ENCODE assay signal across 28 mouse cellular contexts in genomic region chr14:55524062-55524461, GRCm38 (mm10). TPM values are rescaled to one million over a fixed set of nuclear protein-coding genes. Genes with fewer than 3 reads are reported as not detected.
A peak's percentile ranks its signal among the peaks of the same experiment; 100 is the strongest.
DNase-seq lines count a peak whose midpoint lies in the region; TF ChIP-seq lines count a peak whose summit lies in the region.
"Had no signal": no experiment of that assay in that cellular context is flagged by ENCODE, and none has a peak within 500 bp of the region (broad histone marks: within the 10 kb centered on the region; RNA-seq: fewer than 3 reads in every experiment).

No protein-coding gene starts in this region.

- no peak for TF ChIP-seq RAD21 in MEL (IDR thresholded peaks at IDR 0.05; ENCODE audit: low read depth, low read length)

- H3K36me3 ChIP-seq in MEL (ENCODE audit: control insufficient read depth in 1 of 2, insufficient read depth in 2 of 2, low read length in 2 of 2): no peaks in the 10 kb centered on the region
- H3K36me3 ChIP-seq: embryonic facial prominence, embryonic 13.5 days; embryonic facial prominence, embryonic 15.5 days; forebrain, embryonic 10.5 days; forebrain, embryonic 12.5 days; G1E had no signal

- no peak overlapping the region for H3K4me3 ChIP-seq in MEL (ENCODE audit: control insufficient read depth in 1 of 2, insufficient read depth in 1 of 2, low read depth in 2 of 2, low read length in 2 of 2)
- H3K4me3 ChIP-seq in left cerebral cortex, adult 2 months: no peak overlapping the region
- H3K4me3 ChIP-seq: embryonic facial prominence, embryonic 13.5 days; embryonic facial prominence, embryonic 15.5 days; erythroblast, embryonic 14.5 days; forebrain, embryonic 10.5 days; forebrain, embryonic 12.5 days had no signal

- H3K27me3 ChIP-seq in MEL (ENCODE audit: control insufficient read depth in 1 of 2, insufficient read depth in 2 of 2, low read length in 2 of 2): peaks cover 12 to 17% of the 10 kb centered on the region in 2 experiments

- H3K4me1 ChIP-seq in MEL (ENCODE audit: control insufficient read depth in 1 of 2, insufficient read depth in 2 of 2, low read length in 2 of 2): no peaks in the 10 kb centered on the region

- TF ChIP-seq EP300 in MEL (IDR thresholded peaks at IDR 0.05; ENCODE audit: low read depth in 1 of 2, low read length in 2 of 2): no peak

- intact Hi-C loops in left cerebral cortex, adult 2 months (cut with DNase I): no loop called here

- no peaks in the 10 kb centered on the region for H3K79me2 ChIP-seq in MEL (ENCODE audit: control insufficient read depth, insufficient read depth, low read length, poor library complexity)

- H3K9me3 ChIP-seq in MEL (replicated peaks; ENCODE audit: insufficient read depth, low read length): no peaks in the 10 kb centered on the region
- H3K9me3 ChIP-seq: embryonic facial prominence, embryonic 13.5 days; embryonic facial prominence, embryonic 15.5 days; forebrain, embryonic 10.5 days; forebrain, embryonic 12.5 days; G1E had no signal

- no peak for TF ChIP-seq POLR2A in MEL (IDR thresholded peaks at IDR 0.05; ENCODE audit: control insufficient read depth in 1 of 2, insufficient read depth in 1 of 2, low read depth in 1 of 2, low read length in 2 of 2, poor library complexity in 1 of 2)

- H3K27ac ChIP-seq in MEL (ENCODE audit: control insufficient read depth, low read depth, low read length): no peak overlapping the region
- no peak overlapping the region for H3K27ac ChIP-seq in left cerebral cortex, adult 2 months
- H3K27ac ChIP-seq: embryonic facial prominence, embryonic 13.5 days; embryonic facial prominence, embryonic 15.5 days; forebrain, embryonic 10.5 days; forebrain, embryonic 12.5 days had no signal

- DNase-seq in retina, adult 2 months (ENCODE audit: low read depth, low spot score): peak; percentile 71
- DNase-seq in retina, embryonic 14.5 days (ENCODE audit: low spot score): no peak
- peak; percentile 24 for DNase-seq in MEL (ENCODE audit: low read depth, low spot score)
- DNase-seq in retina, postnatal 7 days (ENCODE audit: low read depth, low spot score): peak; percentile 63
- no peak for DNase-seq in gastrocnemius, adult 8-10 months (ENCODE audit: low spot score in 2 of 2)
- DNase-seq in left cerebral cortex, adult 2 months (ENCODE audit: extremely low spot score in 1 of 2, low spot score in 2 of 2): no peak
- DNase-seq: adrenal gland, adult 2 months; adrenal gland, postnatal 10 days; adrenal gland, postnatal 25 days; cerebellum, adult 11 months; cerebellum, adult 18-20 months; cerebellum, adult 8-10 months; cerebellum, adult 9-11 months; cerebellum, postnatal 14 days; cerebellum, postnatal 36 days; embryo, embryonic 11 days had no signal

- no peak overlapping the region for H3K9ac ChIP-seq in MEL (ENCODE audit: control insufficient read depth, low read depth, low read length, poor library complexity, severe bottlenecking)
- H3K9ac ChIP-seq: embryonic facial prominence, embryonic 13.5 days; embryonic facial prominence, embryonic 15.5 days; forebrain, embryonic 12.5 days had no signal

- TF ChIP-seq CTCF in MEL (IDR thresholded peaks at IDR 0.05 in 2 of 3, conservative IDR thresholded peaks at IDR 0.05 in 1 of 3; ENCODE audit: control insufficient read depth in 1 of 3, insufficient read depth in 1 of 3, low read depth in 2 of 3, low read length in 3 of 3, poor library complexity in 1 of 3, severe bottlenecking in 1 of 3): no peak
- TF ChIP-seq CTCF in left cerebral cortex, adult 2 months (IDR thresholded peaks at IDR 0.05): no peak

TF ChIP-seq in MEL, 35 proteins besides CTCF, POLR2A, EP300 and RAD21:
- TF ChIP-seq E2F4 (IDR thresholded peaks at IDR 0.05; ENCODE audit: borderline replicate concordance, low read depth, low read length) (no peak), TCF12 (IDR thresholded peaks at IDR 0.05; ENCODE audit: low read depth, low read length) (no peak), MAX (IDR thresholded peaks at IDR 0.05; ENCODE audit: low read length) (no peak), MAFK (IDR thresholded peaks at IDR 0.05; ENCODE audit: borderline replicate concordance, low read depth, low read length) (no peak), KAT2A (conservative IDR thresholded peaks at IDR 0.05; ENCODE audit: low read depth, low read length) (no peak), MXI1 (IDR thresholded peaks at IDR 0.05; ENCODE audit: low read depth, low read length) (no peak), TBP (IDR thresholded peaks at IDR 0.05; ENCODE audit: low read depth, low read length) (no peak), MAZ (IDR thresholded peaks at IDR 0.05; ENCODE audit: low read depth, low read length) (no peak), GATA1 (IDR thresholded peaks at IDR 0.05; ENCODE audit: low read depth, low read length) (no peak), CHD2 (IDR thresholded peaks at IDR 0.05; ENCODE audit: low read length) (no peak), RCOR1 (IDR thresholded peaks at IDR 0.05; ENCODE audit: low read depth, low read length) (no peak), SIN3A (IDR thresholded peaks at IDR 0.05; ENCODE audit: low read length) (no peak), NRF1 (IDR thresholded peaks at IDR 0.05; ENCODE audit: insufficient read depth, low read depth, low read length, poor library complexity, severe bottlenecking) (no peak), ZKSCAN1 (IDR thresholded peaks at IDR 0.05; ENCODE audit: low read depth, low read length) (no peak), TAL1 (IDR thresholded peaks at IDR 0.05; ENCODE audit: low read length) (no peak), ZC3H11A (IDR thresholded peaks at IDR 0.05; ENCODE audit: low read depth, low read length) (no peak), CHD1 (IDR thresholded peaks at IDR 0.05; ENCODE audit: low read depth, low read length) (no peak), POLR2AphosphoS5 (IDR thresholded peaks at IDR 0.05; ENCODE audit: borderline replicate concordance, low read depth, low read length) (no peak), BHLHE40 (IDR thresholded peaks at IDR 0.05; ENCODE audit: borderline replicate concordance, low read depth, low read length) (no peak)

RNA-seq across cellular contexts. Expression of gene Nrl, which starts 0.7 kb away (rescaled TPM):
- total RNA-seq in MEL (2012; rRNA removed): not detected in 2 replicates
- polyA plus RNA-seq in MEL (2012; ENCODE audit: insufficient read depth in 1 of 2, insufficient read length in 2 of 2, low read depth in 1 of 2, low replicate concordance in 2 of 2, missing spikeins in 1 of 2): not detected
- total RNA-seq in gastrocnemius, adult 8-10 months (2022): not detected
- total RNA-seq in left cerebral cortex, adult 2 months (2021): under 1 TPM; 0.29 to 0.84 TPM
- total RNA-seq: adrenal gland, adult 2 months; adrenal gland, postnatal 10 days; adrenal gland, postnatal 25 days; adrenal gland, postnatal 4 days; common myeloid progenitor, adult 5-6 weeks had no signal
- polyA plus RNA-seq: adrenal gland, adult 2 months; C2C12; embryonic facial prominence, embryonic 11.5 days; embryonic facial prominence, embryonic 13.5 days; embryonic facial prominence, embryonic 15.5 days; forebrain, embryonic 10.5 days; forebrain, embryonic 12.5 days; forebrain, embryonic 14.5 days; forebrain, embryonic 16.5 days; G1E had no signal

RNA-seq across cellular contexts. Expression of gene Cpne6, which starts 13.8 kb away (rescaled TPM):
- total RNA-seq in MEL (2012; rRNA removed): not detected in 2 replicates
- polyA plus RNA-seq in MEL (2012; ENCODE audit: insufficient read depth in 1 of 2, insufficient read length in 2 of 2, low read depth in 1 of 2, low replicate concordance in 2 of 2, missing spikeins in 1 of 2): not detected
- not detected for total RNA-seq in gastrocnemius, adult 8-10 months (2022)
- 100 to 1,000 TPM; 209 to 225 TPM for total RNA-seq in left cerebral cortex, adult 2 months (2021)
- total RNA-seq: adrenal gland, adult 2 months; common myeloid progenitor, adult 5-6 weeks had no signal
- polyA plus RNA-seq: C2C12; erythroblast, embryonic 14.5 days had no signal

RNA-seq across cellular contexts. Expression of gene Pck2, which starts 16.0 kb away (rescaled TPM):
- 17.0 and 64.4 TPM in 2 replicates for total RNA-seq in MEL (2012; rRNA removed)
- 100 to 1,000 TPM in 1 of 2 experiments, 10 to 100 TPM in 1; 63.7 to 103 TPM for polyA plus RNA-seq in MEL (2012; ENCODE audit: insufficient read depth in 1 of 2, insufficient read length in 2 of 2, low read depth in 1 of 2, low replicate concordance in 2 of 2, missing spikeins in 1 of 2)
- 1 to 10 TPM; 2.0 to 3.7 (median 2.5) TPM for total RNA-seq in gastrocnemius, adult 8-10 months (2022)
- total RNA-seq in left cerebral cortex, adult 2 months (2021): 10 to 100 TPM; 31.1 to 36.0 TPM

RNA-seq across cellular contexts. Expression of gene Carmil3, which starts 33.6 kb away (rescaled TPM):
- 0.23 and 0.27 TPM in 2 replicates for total RNA-seq in MEL (2012; rRNA removed)
- 1 to 10 TPM in 1 of 2 experiments, not detected in 1; 2.6 TPM for polyA plus RNA-seq in MEL (2012; ENCODE audit: insufficient read depth in 1 of 2, insufficient read length in 2 of 2, low read depth in 1 of 2, low replicate concordance in 2 of 2, missing spikeins in 1 of 2)
- under 1 TPM; 0.38 to 0.40 (median 0.39) TPM for total RNA-seq in gastrocnemius, adult 8-10 months (2022)
- 10 to 100 TPM; 48.6 to 55.8 TPM for total RNA-seq in left cerebral cortex, adult 2 months (2021)
- polyA plus RNA-seq: erythroblast, embryonic 14.5 days had no signal

RNA-seq across cellular contexts. Expression of gene Dcaf11, which starts 35.7 kb away (rescaled TPM):
- 24.3 and 27.7 TPM in 2 replicates for total RNA-seq in MEL (2012; rRNA removed)
- polyA plus RNA-seq in MEL (2012; ENCODE audit: insufficient read depth in 1 of 2, insufficient read length in 2 of 2, low read depth in 1 of 2, low replicate concordance in 2 of 2, missing spikeins in 1 of 2): 10 to 100 TPM in 1 of 2 experiments, not detected in 1; 37.9 TPM
- 100 to 1,000 TPM; 135 to 147 (median 143) TPM for total RNA-seq in gastrocnemius, adult 8-10 months (2022)
- total RNA-seq in left cerebral cortex, adult 2 months (2021): 10 to 100 TPM; 76.8 to 80.8 TPM

Comparison
In these comparisons a context has a peak if more than half of its experiments do, and no peak if none do; other contexts are left out.
1. DNase-seq: peak in retina, adult 2 months (single experiment), MEL (single experiment) and retina, postnatal 7 days (single experiment); none in retina, embryonic 14.5 days (single experiment), gastrocnemius, adult 8-10 months (0 of 2) and left cerebral cortex, adult 2 months (0 of 2).
2. RNA of gene Cpne6, which starts 13.8 kb away (total RNA-seq): 209 to 225 TPM in left cerebral cortex, adult 2 months; not detected in gastrocnemius, adult 8-10 months and not detected in MEL; every median in the first group is over 100 times any median in the second.